Mouse (Mus musculus) liver, embryonic 14.5 days (tissue): ENCODE results near the gene Tarbp1.

ENCODE experiments used
- CTCF ChIP-seq: IDR thresholded peaks from 2 replicates; pipeline ENCODE4 v1.5.1; 2016; ENCODE audit warnings: antibody characterized with exemption, low read depth, control low read depth
- EP300 ChIP-seq: IDR thresholded peaks from 2 replicates; pipeline ENCODE4 v1.6.1; 2016; ENCODE audit warnings: antibody characterized with exemption, low read depth

- TF ChIP-seq CTCF, result no peak
- TF ChIP-seq EP300, result no peak
Observed at GRCm38 (mm10) chr8:126509635-126510034, 34.8 kb upstream of the Tarbp1 start.
